Mouse (Mus musculus): Measurements from ENCODE around the gene Trp53bp1. TPM values are rescaled to one million over a fixed set of nuclear protein-coding genes. Genes with fewer than 3 reads are reported as not detected.

The Trp53bp1 gene
- total RNA-seq, 2 experiments from 2014 or later: 59.0 to 73.9 TPM

Other genes starting within 250 kb of the Trp53bp1 start
- gene Epb42, start 234.3 kb downstream of the Trp53bp1 start, total RNA-seq (2021): not detected
- gene Tgm5, start 185.6 kb downstream of the Trp53bp1 start, total RNA-seq (2021): not detected
- not detected for gene Tgm7, start 161.6 kb downstream of the Trp53bp1 start, total RNA-seq (2021)
- 10 to 100 TPM; 19.4 to 21.4 TPM for gene Adal, start 131.0 kb downstream of the Trp53bp1 start, total RNA-seq (2021)
- gene Lcmt2, start 130.8 kb downstream of the Trp53bp1 start, total RNA-seq (2021): 10 to 100 TPM in 1 of 2 experiments, 1 to 10 TPM in 1; 9.0 to 10.2 TPM
- 10 to 100 TPM; 36.6 to 44.3 TPM for gene Tubgcp4, start 100.8 kb downstream of the Trp53bp1 start, total RNA-seq (2021)
- gene Zscan29, start 100.3 kb downstream of the Trp53bp1 start, total RNA-seq (2021): 10 to 100 TPM; 15.1 to 18.2 TPM
- 1 to 10 TPM; 6.0 to 7.0 TPM for gene Map1a, start 18.2 kb upstream of the Trp53bp1 start, total RNA-seq (2021)
- gene Ppip5k1, start 84.0 kb upstream of the Trp53bp1 start, total RNA-seq (2021): 10 to 100 TPM; 49.5 to 50.3 TPM
- gene Ckmt1, start 86.3 kb upstream of the Trp53bp1 start, total RNA-seq (2021): 1 to 10 TPM; 5.8 to 6.6 TPM
- gene Strc, start 115.8 kb upstream of the Trp53bp1 start, total RNA-seq (2021): under 1 TPM; 0.10 to 0.76 TPM
- 100 to 1,000 TPM; 412 to 415 TPM for gene Pdia3, start 142.4 kb upstream of the Trp53bp1 start, total RNA-seq (2021)
- gene Catsper2, start 142.4 kb upstream of the Trp53bp1 start, total RNA-seq (2021): 1 to 10 TPM; 1.9 to 2.9 TPM
- under 1 TPM; 0.17 to 0.36 TPM for gene Ell3, start 172.9 kb upstream of the Trp53bp1 start, total RNA-seq (2021)
- 100 to 1,000 TPM; 333 to 337 TPM for gene Serf2, start 177.8 kb upstream of the Trp53bp1 start, total RNA-seq (2021)
- 10 to 100 TPM; 33.0 to 34.7 TPM for gene Hypk, start 181.9 kb upstream of the Trp53bp1 start, total RNA-seq (2021)
- under 1 TPM in 1 of 2 experiments, not detected in 1; 0.20 TPM for gene Serinc4, start 185.4 kb upstream of the Trp53bp1 start, total RNA-seq (2021)
- 10 to 100 TPM; 37.8 to 39.9 TPM for gene Mfap1b, start 202.7 kb upstream of the Trp53bp1 start, total RNA-seq (2021)
- gene Mfap1a, start 235.3 kb upstream of the Trp53bp1 start, total RNA-seq (2021): 10 to 100 TPM; 32.0 to 33.1 TPM
- 1 to 10 TPM; 3.4 to 3.7 TPM for gene Wdr76, start 235.3 kb upstream of the Trp53bp1 start, total RNA-seq (2021)